Mouse (Mus musculus): Measurements from ENCODE around the gene Ppp1r13l. TPM values are rescaled to one million over a fixed set of nuclear protein-coding genes. Genes with fewer than 3 reads are reported as not detected.

Gene Ppp1r13l
- total and polyA plus RNA-seq, 3 experiments, result 1.5 to 15.9 TPM; not detected in 1

DNA sequence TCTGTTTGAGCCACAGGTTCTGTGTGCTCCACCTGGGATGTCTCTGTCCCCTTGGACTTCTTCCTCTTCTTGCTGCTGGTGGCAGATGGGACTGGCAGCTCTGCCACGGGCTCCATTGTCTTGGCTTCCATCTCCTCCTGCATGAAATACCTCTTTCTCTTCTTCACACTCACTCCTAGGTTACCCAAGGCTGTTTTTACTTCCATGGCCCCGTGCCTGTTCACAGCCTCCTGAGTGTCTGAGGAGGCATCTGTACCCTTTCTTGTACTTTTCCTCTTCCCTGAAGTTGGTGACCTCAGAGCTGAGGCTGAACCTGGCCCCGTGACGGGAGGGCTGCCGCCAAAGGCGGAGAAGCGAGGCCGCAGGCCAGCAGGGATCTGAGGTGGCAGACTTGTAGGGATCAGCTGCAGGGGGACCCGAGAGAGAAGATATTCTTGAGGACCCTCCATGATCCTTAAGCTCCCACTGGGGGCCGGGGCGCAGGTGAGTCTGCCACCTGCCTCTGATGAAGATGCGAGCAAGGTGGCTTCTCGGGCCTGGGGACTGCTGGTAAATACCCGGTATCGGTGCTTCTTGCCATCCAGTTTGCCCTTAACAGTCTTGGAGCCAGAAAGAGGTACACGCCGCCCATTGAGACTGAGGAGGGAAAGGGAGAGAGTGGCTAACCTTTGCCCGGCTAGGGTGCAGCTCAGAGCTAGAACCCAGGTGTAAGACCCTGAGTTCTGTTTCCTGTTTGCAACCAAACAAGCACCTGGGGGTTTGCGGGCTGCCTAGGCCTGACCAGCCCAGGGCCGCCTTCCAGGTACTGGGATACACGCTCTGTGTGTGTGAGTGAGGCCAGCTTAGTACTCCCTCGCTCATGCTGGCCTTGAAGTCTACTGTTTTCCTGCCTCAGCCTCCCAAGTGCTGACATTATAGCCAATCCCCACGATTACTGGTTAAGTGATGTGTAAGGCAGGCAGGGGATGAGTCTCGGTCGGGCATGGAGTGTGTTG, 1.9 kb upstream of the Ppp1r13l start:
- Histone ChIP-seq H3K4me3 (ENCODE audit: control insufficient read depth in 1 of 2, insufficient read depth in 1 of 2, low read depth in 2 of 2, low read length in 2 of 2) (peak overlapping the region in 1 of 2 experiments; percentile 58; a peak in 3 of 4 replicates), H3K36me3 (ENCODE audit: control insufficient read depth in 1 of 2, insufficient read depth in 2 of 2, low read length in 2 of 2) (0 out of 4 replicates have a peak, but pooled peaks cover 0 to 2% of the 10 kb centered on the region in 2 experiments), H3K27ac (ENCODE audit: control insufficient read depth, low read depth, low read length) (no peak overlapping the region), H3K79me2 (ENCODE audit: control insufficient read depth, insufficient read depth, low read length, poor library complexity) (peaks cover 10% of the 10 kb centered on the region), H3K9ac (ENCODE audit: control insufficient read depth, low read depth, low read length, poor library complexity, severe bottlenecking) (no peak overlapping the region; the same call in 1 of the 2 replicates), H3K4me1 (ENCODE audit: control insufficient read depth in 1 of 2, insufficient read depth in 2 of 2, low read length in 2 of 2) (peaks cover 0 to 13% of the 10 kb centered on the region in 2 experiments; a peak in 2 of 4 replicates), H3K27me3 (ENCODE audit: control insufficient read depth in 1 of 2, insufficient read depth in 2 of 2, low read length in 2 of 2) (no peaks in the 10 kb centered on the region), H3K9me3 (replicated peaks; ENCODE audit: insufficient read depth, low read length) (no peaks in the 10 kb centered on the region)
- TF ChIP-seq GABPA (IDR thresholded peaks at IDR 0.05; ENCODE audit: low read depth, low read length) (no peak), MAZ (IDR thresholded peaks at IDR 0.05; ENCODE audit: low read depth, low read length) (no peak), TAL1 (IDR thresholded peaks at IDR 0.05; ENCODE audit: low read length) (no peak), MYC (IDR thresholded peaks at IDR 0.05; ENCODE audit: low read depth, low read length) (no peak), POLR2A (IDR thresholded peaks at IDR 0.05; ENCODE audit: control insufficient read depth in 1 of 2, insufficient read depth in 1 of 2, low read depth in 1 of 2, low read length in 2 of 2, poor library complexity in 1 of 2) (no peak), ELF1 (IDR thresholded peaks at IDR 0.05; ENCODE audit: low read depth, low read length) (no peak), JUND (IDR thresholded peaks at IDR 0.05; ENCODE audit: low read depth, low read length) (no peak)
- DNase-seq (ENCODE audit: low read depth, low spot score), result no peak

DNA sequence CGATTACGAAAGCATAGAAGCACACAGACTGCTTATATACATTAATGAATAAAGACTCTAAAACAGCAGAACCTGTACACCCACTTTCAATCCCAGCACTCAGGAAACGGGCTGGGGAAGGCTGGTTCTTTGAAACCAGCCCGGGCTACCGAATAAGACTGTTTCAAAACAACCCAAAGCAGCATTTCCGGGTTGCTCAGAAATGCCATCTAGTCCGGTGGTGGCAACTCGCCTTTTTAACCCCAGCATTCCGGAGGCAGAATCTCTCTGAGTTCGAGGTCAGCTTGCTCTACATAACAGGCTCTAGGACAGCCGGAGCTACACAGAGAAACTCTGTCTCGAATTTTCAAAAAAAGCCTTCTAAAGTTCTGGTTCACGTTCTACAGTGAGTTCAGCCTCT, 915 bp upstream of the Ppp1r13l start:
- H3K79me2 ChIP-seq (ENCODE audit: control insufficient read depth, insufficient read depth, low read length, poor library complexity), result peaks cover 10% of the 10 kb centered on the region
- H3K4me1 ChIP-seq (ENCODE audit: control insufficient read depth in 1 of 2, insufficient read depth in 2 of 2, low read length in 2 of 2), result peaks cover 0 to 13% of the 10 kb centered on the region in 2 experiments; a peak in 2 of 4 replicates
- H3K36me3 ChIP-seq (ENCODE audit: control insufficient read depth in 1 of 2, insufficient read depth in 2 of 2, low read length in 2 of 2), result 0 out of 4 replicates have a peak, but pooled peaks cover 0 to 2% of the 10 kb centered on the region in 2 experiments
- DNase-seq (ENCODE audit: low read depth, low spot score), result peak; percentile 33
- H3K9ac ChIP-seq (ENCODE audit: control insufficient read depth, low read depth, low read length, poor library complexity, severe bottlenecking), result peak overlapping the region; percentile 75
- no peak overlapping the region for H3K27ac ChIP-seq (ENCODE audit: control insufficient read depth, low read depth, low read length)
- no peak for TF ChIP-seq EP300 (IDR thresholded peaks at IDR 0.05; ENCODE audit: low read depth in 1 of 2, low read length in 2 of 2)
- no peak for TF ChIP-seq SMC3 (IDR thresholded peaks at IDR 0.05; ENCODE audit: low read depth, low read length)
- TF ChIP-seq ZKSCAN1 (IDR thresholded peaks at IDR 0.05; ENCODE audit: low read depth, low read length), result no peak
- TF ChIP-seq MAFK (IDR thresholded peaks at IDR 0.05; ENCODE audit: borderline replicate concordance, low read depth, low read length), result no peak
- TF ChIP-seq BHLHE40 (IDR thresholded peaks at IDR 0.05; ENCODE audit: borderline replicate concordance, low read depth, low read length), result no peak
- TF ChIP-seq RCOR1 (IDR thresholded peaks at IDR 0.05; ENCODE audit: low read depth, low read length), result no peak
- no peak for TF ChIP-seq CHD1 (IDR thresholded peaks at IDR 0.05; ENCODE audit: low read depth, low read length)
- no peak for TF ChIP-seq JUND (IDR thresholded peaks at IDR 0.05; ENCODE audit: low read depth, low read length)
- TF ChIP-seq MAZ (IDR thresholded peaks at IDR 0.05; ENCODE audit: low read depth, low read length), result no peak
- TF ChIP-seq NRF1 (IDR thresholded peaks at IDR 0.05; ENCODE audit: insufficient read depth, low read depth, low read length, poor library complexity, severe bottlenecking), result no peak
- peak overlapping the region; percentile 58 to 66 for H3K4me3 ChIP-seq (ENCODE audit: control insufficient read depth in 1 of 2, insufficient read depth in 1 of 2, low read depth in 2 of 2, low read length in 2 of 2)
- H3K27me3 ChIP-seq (ENCODE audit: control insufficient read depth in 1 of 2, insufficient read depth in 2 of 2, low read length in 2 of 2), result no peaks in the 10 kb centered on the region
- H3K9me3 ChIP-seq (replicated peaks; ENCODE audit: insufficient read depth, low read length), result no peaks in the 10 kb centered on the region

Measured in MEL (cell line).